Mouse (Mus musculus): ENCODE data around the gene Shc4. TPM values are rescaled to one million over a fixed set of nuclear protein-coding genes. Genes with fewer than 3 reads are reported as not detected.
A peak's percentile ranks its signal among the peaks of the same experiment; 100 is the strongest.

Gene Shc4
- polyA plus RNA-seq, 1 experiment from 2014 or later, result 2.3 TPM

GRCm38 (mm10) chr2:125731763-125732560 lies 8.0 kb upstream of the Shc4 start:
- 10% methylated on average over 35 of the region's 35 CpGs for WGBS
- 0 out of 2 replicates have a peak, but pooled peaks cover 5% of the 10 kb centered on the region for H3K4me1 ChIP-seq (ENCODE audit: control insufficient read depth, insufficient read depth, low read length)
- peak; percentile 89 for ATAC-seq (ENCODE audit: insufficient number of reproducible peaks, insufficient read depth, low FRiP score, low read depth)
- peak overlapping the region; percentile 39; the same call in 1 of the 2 replicates for H3K27ac ChIP-seq (ENCODE audit: low read length)
- no peaks in the 10 kb centered on the region for H3K36me3 ChIP-seq (ENCODE audit: control insufficient read depth, insufficient read depth, low read length)
- H3K9me3 ChIP-seq (ENCODE audit: control insufficient read depth, low read depth, low read length), result no peaks in the 10 kb centered on the region
- H3K27me3 ChIP-seq (ENCODE audit: control insufficient read depth, insufficient read depth, low read length), result no peaks in the 10 kb centered on the region
- H3K4me2 ChIP-seq (replicated peaks; ENCODE audit: low read depth, low read length), result peak overlapping the region; percentile 63
- peak overlapping the region; percentile 51 for H3K9ac ChIP-seq (replicated peaks; ENCODE audit: low read depth, low read length)
- peak overlapping the region; percentile 37 for H3K4me3 ChIP-seq (ENCODE audit: low read depth, low read length)

DNA sequence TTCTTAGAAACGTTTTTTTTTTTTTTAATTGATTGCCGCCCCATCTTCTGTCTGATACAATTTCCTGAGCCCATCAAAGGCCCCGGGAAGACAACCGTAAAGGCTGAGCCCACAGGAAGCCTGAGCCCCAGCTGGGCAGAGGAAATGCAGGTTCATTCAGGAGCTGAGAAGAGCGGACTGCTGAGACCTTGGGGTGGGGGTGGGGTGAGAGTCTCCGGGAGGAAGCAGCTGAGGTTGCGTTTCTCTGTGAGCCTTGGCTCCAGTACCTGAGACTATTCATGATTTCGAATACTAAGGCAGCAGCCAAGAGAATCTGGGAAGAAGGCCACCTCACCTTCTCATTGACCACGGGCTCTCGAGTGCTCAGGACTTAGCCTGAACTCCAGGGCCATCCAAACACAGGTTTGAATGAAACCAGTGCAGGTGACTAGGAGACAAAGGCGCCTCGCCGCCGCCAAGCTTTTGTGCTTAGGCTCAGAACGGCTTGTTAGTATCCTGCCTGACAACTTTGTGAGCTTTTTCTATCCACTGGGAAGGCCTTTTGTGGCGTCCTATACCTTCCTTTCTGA lies 682 bp upstream of the Shc4 start:
- Histone ChIP-seq H3K4me3 (ENCODE audit: low read depth, low read length) (peak overlapping the region; percentile 42), H3K4me1 (ENCODE audit: control insufficient read depth, insufficient read depth, low read length) (no peaks in the 10 kb centered on the region), H3K27ac (ENCODE audit: low read length) (no peak overlapping the region), H3K4me2 (replicated peaks; ENCODE audit: low read depth, low read length) (peak overlapping the region; percentile 98), H3K36me3 (ENCODE audit: control insufficient read depth, insufficient read depth, low read length) (no peaks in the 10 kb centered on the region), H3K9me3 (ENCODE audit: control insufficient read depth, low read depth, low read length) (no peaks in the 10 kb centered on the region), H3K9ac (replicated peaks; ENCODE audit: low read depth, low read length) (no peak overlapping the region), H3K27me3 (ENCODE audit: control insufficient read depth, insufficient read depth, low read length) (peaks cover 13% of the 10 kb centered on the region; the same call in 1 of the 2 replicates)
- ATAC-seq (ENCODE audit: insufficient number of reproducible peaks, insufficient read depth, low FRiP score, low read depth), result peak; percentile 42; the same call in 1 of the 2 replicates
- 3% methylated on average over 16 of the region's 16 CpGs for WGBS

- Histone ChIP-seq H3K27ac (ENCODE audit: low read length) (no peak overlapping the region; the same call in 1 of the 2 replicates), H3K4me3 (ENCODE audit: low read depth, low read length) (peak overlapping the region; percentile 42), H3K9ac (replicated peaks; ENCODE audit: low read depth, low read length) (peak overlapping the region; percentile 25; the same call in 1 of the 2 replicates), H3K4me1 (ENCODE audit: control insufficient read depth, insufficient read depth, low read length) (no peaks in the 10 kb centered on the region), H3K9me3 (ENCODE audit: control insufficient read depth, low read depth, low read length) (no peaks in the 10 kb centered on the region), H3K4me2 (replicated peaks; ENCODE audit: low read depth, low read length) (peak overlapping the region; percentile 98), H3K36me3 (ENCODE audit: control insufficient read depth, insufficient read depth, low read length) (no peaks in the 10 kb centered on the region), H3K27me3 (ENCODE audit: control insufficient read depth, insufficient read depth, low read length) (peaks cover 13% of the 10 kb centered on the region; the same call in 1 of the 2 replicates)
- WGBS, result 0% methylated on average over 34 of the region's 34 CpGs
- ATAC-seq (ENCODE audit: insufficient number of reproducible peaks, insufficient read depth, low FRiP score, low read depth), result peak; percentile 77
Measured at GRCm38 (mm10) chr2:125723408-125724085, 401 bp downstream of the Shc4 start.

GRCm38 (mm10) chr2:125723086-125723407 lies 901 bp downstream of the Shc4 start:
- H3K36me3 ChIP-seq (ENCODE audit: control insufficient read depth, insufficient read depth, low read length), result no peaks in the 10 kb centered on the region
- ATAC-seq (ENCODE audit: insufficient number of reproducible peaks, insufficient read depth, low FRiP score, low read depth), result no peak
- H3K4me2 ChIP-seq (replicated peaks; ENCODE audit: low read depth, low read length), result peak overlapping the region; percentile 98
- no peaks in the 10 kb centered on the region for H3K9me3 ChIP-seq (ENCODE audit: control insufficient read depth, low read depth, low read length)
- H3K27ac ChIP-seq (ENCODE audit: low read length), result peak overlapping the region; percentile 27; the same call in 1 of the 2 replicates
- WGBS, result 3% methylated on average over 18 of the region's 18 CpGs
- H3K9ac ChIP-seq (replicated peaks; ENCODE audit: low read depth, low read length), result peak overlapping the region; percentile 25; the same call in 1 of the 2 replicates
- H3K4me1 ChIP-seq (ENCODE audit: control insufficient read depth, insufficient read depth, low read length), result no peaks in the 10 kb centered on the region
- H3K27me3 ChIP-seq (ENCODE audit: control insufficient read depth, insufficient read depth, low read length), result peaks cover 13% of the 10 kb centered on the region; the same call in 1 of the 2 replicates
- H3K4me3 ChIP-seq (ENCODE audit: low read depth, low read length), result peak overlapping the region; percentile 42

DNA sequence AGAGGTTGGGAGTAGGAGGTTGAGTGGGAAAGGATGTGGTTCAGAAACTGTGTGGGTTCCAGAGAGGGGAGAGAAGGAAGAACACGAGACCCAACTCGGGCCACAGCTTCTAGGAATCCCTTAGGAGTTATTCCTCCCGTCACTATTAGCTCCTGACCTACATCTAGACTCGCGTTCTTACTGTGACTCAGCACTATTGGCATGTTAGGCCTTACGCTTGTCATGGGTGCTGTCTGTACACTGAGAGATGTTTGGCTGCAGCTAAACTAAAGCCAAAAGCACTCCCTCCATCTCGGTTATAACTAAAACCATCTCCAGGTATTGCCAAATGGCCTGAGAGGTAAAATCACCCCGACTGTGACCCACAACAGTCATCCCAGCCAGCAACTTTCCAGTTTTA lies 7.3 kb downstream of the Shc4 start:
- no peaks in the 10 kb centered on the region for H3K9me3 ChIP-seq (ENCODE audit: control insufficient read depth, low read depth, low read length)
- H3K36me3 ChIP-seq (ENCODE audit: control insufficient read depth, insufficient read depth, low read length), result no peaks in the 10 kb centered on the region
- no peaks in the 10 kb centered on the region for H3K27me3 ChIP-seq (ENCODE audit: control insufficient read depth, insufficient read depth, low read length)
- H3K27ac ChIP-seq (ENCODE audit: low read length), result no peak overlapping the region
- no peak overlapping the region for H3K4me2 ChIP-seq (replicated peaks; ENCODE audit: low read depth, low read length)
- no peak overlapping the region for H3K4me3 ChIP-seq (ENCODE audit: low read depth, low read length)
- no peaks in the 10 kb centered on the region for H3K4me1 ChIP-seq (ENCODE audit: control insufficient read depth, insufficient read depth, low read length)
- H3K9ac ChIP-seq (replicated peaks; ENCODE audit: low read depth, low read length), result no peak overlapping the region
- no peak for ATAC-seq (ENCODE audit: insufficient number of reproducible peaks, insufficient read depth, low FRiP score, low read depth)
- 86% methylated on average over 8 of the region's 8 CpGs for WGBS

DNA sequence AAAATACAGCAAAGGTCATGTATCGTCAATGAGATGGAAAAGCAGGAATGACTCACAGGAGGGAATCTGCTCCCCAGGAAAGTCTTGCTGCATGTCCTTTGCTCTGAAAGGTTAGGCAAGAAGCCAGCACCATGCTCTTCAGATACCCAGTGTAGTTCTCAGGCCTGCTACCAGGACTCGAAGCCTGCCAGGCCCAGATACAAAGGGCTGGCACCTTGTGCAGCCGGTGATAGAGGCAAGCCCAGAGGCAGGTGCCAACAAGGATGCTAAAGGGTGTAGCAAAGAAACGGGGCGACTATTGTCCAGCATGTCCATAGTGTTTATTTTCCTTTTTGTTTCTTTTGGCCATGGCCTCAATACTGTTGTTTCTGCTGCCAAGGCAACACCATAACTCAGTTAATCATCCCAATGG lies 17.4 kb downstream of the Shc4 start:
- 83% methylated on average over 5 of the region's 5 CpGs for WGBS
- Histone ChIP-seq H3K9ac (replicated peaks; ENCODE audit: low read depth, low read length) (no peak overlapping the region), H3K27me3 (ENCODE audit: control insufficient read depth, insufficient read depth, low read length) (no peaks in the 10 kb centered on the region), H3K27ac (ENCODE audit: low read length) (no peak overlapping the region), H3K4me2 (replicated peaks; ENCODE audit: low read depth, low read length) (no peak overlapping the region), H3K4me3 (ENCODE audit: low read depth, low read length) (no peak overlapping the region), H3K9me3 (ENCODE audit: control insufficient read depth, low read depth, low read length) (no peaks in the 10 kb centered on the region), H3K36me3 (ENCODE audit: control insufficient read depth, insufficient read depth, low read length) (no peaks in the 10 kb centered on the region), H3K4me1 (ENCODE audit: control insufficient read depth, insufficient read depth, low read length) (no peaks in the 10 kb centered on the region)
- ATAC-seq (ENCODE audit: insufficient number of reproducible peaks, insufficient read depth, low FRiP score, low read depth), result no peak

DNA sequence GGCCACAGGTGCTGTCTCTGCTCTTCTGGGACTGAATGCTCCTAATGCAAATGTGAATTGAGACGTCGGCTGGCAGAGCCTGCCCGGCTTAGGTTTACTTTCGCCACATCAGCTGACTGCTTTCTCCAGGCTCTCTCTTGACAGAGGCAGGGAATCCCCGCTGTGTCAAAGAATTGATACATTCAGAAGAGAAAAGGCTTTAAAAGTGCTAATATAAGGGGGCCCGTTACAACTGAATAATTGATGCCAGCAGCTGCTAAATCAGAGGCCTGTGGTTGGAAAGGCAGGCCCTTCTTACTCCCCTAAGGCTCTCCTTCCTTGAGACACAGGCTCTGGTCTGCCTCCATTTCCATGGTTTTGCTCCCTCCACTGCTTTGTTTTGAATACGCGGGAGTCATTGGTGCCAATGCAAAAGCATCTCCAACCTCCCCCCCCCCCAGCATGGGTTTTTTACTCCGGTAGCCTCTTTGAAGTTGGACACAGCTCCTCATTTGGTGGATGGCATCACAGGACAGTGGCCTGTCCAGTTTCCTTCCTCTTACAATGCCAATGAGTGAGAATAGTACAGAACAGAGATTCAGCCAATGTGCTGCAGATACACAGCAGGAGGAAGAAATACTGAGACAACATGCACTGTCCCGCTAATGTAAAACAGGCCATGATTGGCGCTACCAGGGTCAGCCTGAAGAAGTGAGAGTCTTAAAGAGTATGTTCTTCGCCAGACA lies 18.9 kb downstream of the Shc4 start:
- H3K27me3 ChIP-seq (ENCODE audit: control insufficient read depth, insufficient read depth, low read length), result no peaks in the 10 kb centered on the region
- WGBS, result 62% methylated on average over 12 of the region's 12 CpGs
- no peaks in the 10 kb centered on the region for H3K9me3 ChIP-seq (ENCODE audit: control insufficient read depth, low read depth, low read length)
- H3K27ac ChIP-seq (ENCODE audit: low read length), result no peak overlapping the region
- no peaks in the 10 kb centered on the region for H3K4me1 ChIP-seq (ENCODE audit: control insufficient read depth, insufficient read depth, low read length)
- H3K36me3 ChIP-seq (ENCODE audit: control insufficient read depth, insufficient read depth, low read length), result no peaks in the 10 kb centered on the region
- no peak for ATAC-seq (ENCODE audit: insufficient number of reproducible peaks, insufficient read depth, low FRiP score, low read depth)
- no peak overlapping the region for H3K9ac ChIP-seq (replicated peaks; ENCODE audit: low read depth, low read length)
- H3K4me3 ChIP-seq (ENCODE audit: low read depth, low read length), result no peak overlapping the region
- no peak overlapping the region for H3K4me2 ChIP-seq (replicated peaks; ENCODE audit: low read depth, low read length)

DNA sequence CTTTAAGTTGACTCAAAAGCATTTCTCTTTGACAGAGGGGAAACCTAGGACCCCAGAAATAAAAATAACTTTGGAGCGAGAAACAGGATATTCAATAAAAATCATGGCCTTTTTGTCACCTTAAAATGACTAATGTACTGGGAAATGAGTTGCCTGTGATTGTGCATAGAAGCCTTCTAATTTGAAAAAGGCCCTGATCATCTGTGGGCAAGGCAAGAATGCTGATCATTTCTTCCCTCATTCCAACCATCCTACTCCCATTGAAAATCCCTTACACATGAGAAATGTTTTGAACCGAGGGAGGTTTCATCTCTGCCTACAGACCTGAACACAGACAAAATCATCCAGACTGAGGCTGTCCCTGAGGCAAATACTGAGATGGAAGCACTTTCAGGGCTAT lies 21.1 kb downstream of the Shc4 start:
- H3K9ac ChIP-seq (replicated peaks; ENCODE audit: low read depth, low read length), result no peak overlapping the region
- 72% methylated on average over 2 of the region's 2 CpGs for WGBS
- no peak for ATAC-seq (ENCODE audit: insufficient number of reproducible peaks, insufficient read depth, low FRiP score, low read depth)
- H3K27ac ChIP-seq (ENCODE audit: low read length), result no peak overlapping the region
- H3K36me3 ChIP-seq (ENCODE audit: control insufficient read depth, insufficient read depth, low read length), result no peaks in the 10 kb centered on the region
- H3K4me3 ChIP-seq (ENCODE audit: low read depth, low read length), result no peak overlapping the region
- H3K4me1 ChIP-seq (ENCODE audit: control insufficient read depth, insufficient read depth, low read length), result no peaks in the 10 kb centered on the region
- no peaks in the 10 kb centered on the region for H3K9me3 ChIP-seq (ENCODE audit: control insufficient read depth, low read depth, low read length)
- no peaks in the 10 kb centered on the region for H3K27me3 ChIP-seq (ENCODE audit: control insufficient read depth, insufficient read depth, low read length)
- H3K4me2 ChIP-seq (replicated peaks; ENCODE audit: low read depth, low read length), result no peak overlapping the region

Data from stomach, embryonic 14.5 days (tissue).